9 mouse cellular contexts compared by ENCODE assay signal in the genomic region with DNA sequence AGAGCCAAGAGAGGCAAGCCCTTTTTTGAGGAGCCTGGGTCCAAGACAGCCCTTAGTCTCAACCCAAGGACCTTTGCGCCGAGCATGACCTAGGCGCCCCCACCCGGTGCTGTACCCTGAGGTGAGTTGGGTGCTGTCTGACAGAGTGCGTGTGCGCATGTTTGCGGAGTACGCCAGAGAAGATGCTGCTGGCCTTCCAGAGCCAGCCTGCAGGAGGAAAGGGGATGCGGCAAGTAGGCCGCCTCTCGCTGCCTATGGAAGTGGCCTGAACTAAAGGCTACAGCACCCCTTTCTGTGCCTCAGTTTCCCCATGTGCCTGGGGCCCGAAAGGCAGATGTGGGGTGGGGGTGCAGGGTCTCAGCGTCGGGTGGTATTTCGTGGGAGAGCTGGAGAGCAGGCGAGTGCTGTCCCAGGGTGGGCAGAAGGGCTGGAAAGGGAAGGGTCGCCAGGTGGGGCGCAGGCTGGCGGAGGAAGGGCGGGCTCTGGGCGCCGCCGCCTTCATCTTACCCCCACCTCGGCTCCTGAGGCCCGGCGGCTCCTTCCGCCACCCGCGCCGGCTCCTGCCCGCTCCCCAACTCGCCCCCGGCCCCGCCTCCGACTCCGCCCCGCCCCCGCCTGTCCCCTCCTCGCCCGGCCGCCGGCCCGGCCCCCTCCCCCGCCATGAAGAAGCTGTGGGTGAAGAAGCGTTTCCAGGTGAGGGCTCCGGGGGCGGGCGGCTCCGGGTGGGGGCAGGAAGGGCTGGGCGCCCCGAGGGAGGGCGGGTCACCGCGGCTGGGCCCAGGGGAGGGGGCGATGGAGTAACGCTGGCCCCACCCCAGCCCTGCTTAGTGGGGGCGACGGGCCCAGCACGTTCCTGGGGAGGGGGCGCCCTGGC. TPM values are rescaled to one million over a fixed set of nuclear protein-coding genes. Genes with fewer than 3 reads are reported as not detected.
DNase-seq lines count a peak whose midpoint lies in the region; ATAC-seq lines count a peak whose summit lies in the region.
"Had no signal": no experiment of that assay in that cellular context is flagged by ENCODE, and none has a peak within 500 bp of the region (broad histone marks: within the 10 kb centered on the region; RNA-seq: fewer than 3 reads in every experiment).

No protein-coding gene starts in this region.

- ATAC-seq in heart, embryonic 13.5 days (ENCODE audit: extremely low read depth, insufficient number of reproducible peaks, low FRiP score, low TSS enrichment): peak; percentile 43; the same call in 1 of the 2 replicates
- peak; percentile 63 for ATAC-seq in limb, embryonic 11.5 days (ENCODE audit: insufficient number of reproducible peaks, low FRiP score, low TSS enrichment, low read depth)
- peak; percentile 40; the same call in 1 of the 2 replicates for ATAC-seq in neural tube, embryonic 11.5 days (ENCODE audit: insufficient read depth, low FRiP score, low TSS enrichment)

- H3K4me2 ChIP-seq in heart, embryonic 13.5 days: peak overlapping the region; percentile 74
- peak overlapping the region; percentile 96 for H3K4me2 ChIP-seq in limb, embryonic 11.5 days (ENCODE audit: low read depth, severe bottlenecking)
- peak overlapping the region; percentile 91 for H3K4me2 ChIP-seq in neural tube, embryonic 11.5 days (ENCODE audit: low read depth)

- H3K27ac ChIP-seq in heart, embryonic 13.5 days (replicated peaks): peak overlapping the region; percentile 91
- no peak overlapping the region for H3K27ac ChIP-seq in limb, embryonic 11.5 days (replicated peaks; ENCODE audit: low read depth, low read length)
- H3K27ac ChIP-seq in neural tube, embryonic 11.5 days (ENCODE audit: low read depth, low read length): peak overlapping the region; percentile 49
- H3K27ac ChIP-seq: macrophage had no signal

- H3K9ac ChIP-seq in heart, embryonic 13.5 days: peak overlapping the region; percentile 95
- H3K9ac ChIP-seq in limb, embryonic 11.5 days (ENCODE audit: low read length): peak overlapping the region; percentile 82
- H3K9ac ChIP-seq in neural tube, embryonic 11.5 days (ENCODE audit: low read length): peak overlapping the region; percentile 73

- peaks cover 85% of the 10 kb centered on the region for H3K4me1 ChIP-seq in heart, embryonic 13.5 days
- peaks cover 24% of the 10 kb centered on the region for H3K4me1 ChIP-seq in limb, embryonic 11.5 days (ENCODE audit: control insufficient read depth, insufficient read depth, low read length)
- H3K4me1 ChIP-seq in neural tube, embryonic 11.5 days (ENCODE audit: control insufficient read depth, insufficient read depth, low read length): peaks cover 18% of the 10 kb centered on the region

- H3K36me3 ChIP-seq in heart, embryonic 13.5 days: peaks cover 15% of the 10 kb centered on the region
- no peaks in the 10 kb centered on the region for H3K36me3 ChIP-seq in limb, embryonic 11.5 days (ENCODE audit: control insufficient read depth, insufficient read depth, low read length)
- H3K36me3 ChIP-seq in neural tube, embryonic 11.5 days (ENCODE audit: control insufficient read depth, insufficient read depth, low read length): no peaks in the 10 kb centered on the region

- H3K9me3 ChIP-seq in heart, embryonic 13.5 days: no peaks in the 10 kb centered on the region
- H3K9me3 ChIP-seq in limb, embryonic 11.5 days (ENCODE audit: control insufficient read depth, low read length): no peaks in the 10 kb centered on the region
- H3K9me3 ChIP-seq in neural tube, embryonic 11.5 days (ENCODE audit: control insufficient read depth, low read length): no peaks in the 10 kb centered on the region

- peak overlapping the region; percentile 75 for H3K4me3 ChIP-seq in heart, embryonic 13.5 days
- H3K4me3 ChIP-seq in limb, embryonic 11.5 days (ENCODE audit: low read depth, low read length): peak overlapping the region; percentile 88
- H3K4me3 ChIP-seq in neural tube, embryonic 11.5 days (ENCODE audit: low read depth, low read length): peak overlapping the region; percentile 67

- H3K27me3 ChIP-seq in heart, embryonic 13.5 days (replicated peaks): peaks cover 39% of the 10 kb centered on the region
- H3K27me3 ChIP-seq in limb, embryonic 11.5 days (ENCODE audit: control insufficient read depth, insufficient read depth, low read length): peaks cover 2% of the 10 kb centered on the region
- H3K27me3 ChIP-seq in neural tube, embryonic 11.5 days (ENCODE audit: control insufficient read depth, insufficient read depth, low read length): peaks cover 9% of the 10 kb centered on the region

- DNase-seq in kidney, adult 18-20 months: peak; percentile 26
- DNase-seq in kidney, adult 9 months: no peak
- DNase-seq in ES-CJ7 (ENCODE audit: low read depth, low spot score): peak; percentile 79
- peak; percentile 84 to 89 for DNase-seq in cerebellum, postnatal 10 days
- peak; percentile 75 for DNase-seq in limb, embryonic 11.5 days (ENCODE audit: low spot score)
- peak; percentile 63 for DNase-seq in neural tube, embryonic 11.5 days (ENCODE audit: low spot score)
- no peak for DNase-seq in c-Kit-positive CD71-positive TER-119-positive erythroid progenitor cells, embryonic 14.5 days (ENCODE audit: low spot score)

- 5% methylated on average over 33 of the region's 60 CpGs for WGBS in heart, embryonic 13.5 days
- 5% methylated on average over 25 of the region's 60 CpGs for WGBS in limb, embryonic 11.5 days
- 3% methylated on average over 30 of the region's 60 CpGs for WGBS in neural tube, embryonic 11.5 days

RNA-seq across cellular contexts. Expression of gene Speg, which starts 6.6 kb away (rescaled TPM):
- 55.1 and 58.8 TPM in 2 replicates for polyA plus RNA-seq in heart, embryonic 13.5 days (2015; fragmentation: Nextera tagmentation; extraction: Ambion mirVana)
- 32.9 and 33.6 TPM in 2 replicates for polyA plus RNA-seq in limb, embryonic 11.5 days (2014; fragmentation: Nextera tagmentation; extraction: Ambion mirVana)
- polyA plus RNA-seq in neural tube, embryonic 11.5 days (2014; fragmentation: Nextera tagmentation; extraction: Ambion mirVana): 15.5 and 19.1 TPM in 2 replicates

RNA-seq across cellular contexts. Expression of gene Des, which starts 21.6 kb away (rescaled TPM):
- polyA plus RNA-seq in heart, embryonic 13.5 days (2015; fragmentation: Nextera tagmentation; extraction: Ambion mirVana): 393 and 426 TPM in 2 replicates
- 5.0 and 5.3 TPM in 2 replicates for polyA plus RNA-seq in limb, embryonic 11.5 days (2014; fragmentation: Nextera tagmentation; extraction: Ambion mirVana)
- polyA plus RNA-seq in neural tube, embryonic 11.5 days (2014; fragmentation: Nextera tagmentation; extraction: Ambion mirVana): 15.8 and 18.0 TPM in 2 replicates
- polyA plus RNA-seq: macrophage had no signal

RNA-seq across cellular contexts. Expression of gene Gmppa, which starts 54.0 kb away (rescaled TPM):
- polyA plus RNA-seq in heart, embryonic 13.5 days (2015; fragmentation: Nextera tagmentation; extraction: Ambion mirVana): 70.7 and 73.7 TPM in 2 replicates
- 44.9 and 49.9 TPM in 2 replicates for polyA plus RNA-seq in limb, embryonic 11.5 days (2014; fragmentation: Nextera tagmentation; extraction: Ambion mirVana)
- 62.5 and 64.2 TPM in 2 replicates for polyA plus RNA-seq in neural tube, embryonic 11.5 days (2014; fragmentation: Nextera tagmentation; extraction: Ambion mirVana)

Comparison
In these comparisons a context has a peak if more than half of its experiments do, and no peak if none do; other contexts are left out.
1. DNase-seq: peak in kidney, adult 18-20 months (single experiment), ES-CJ7 (single experiment), cerebellum, postnatal 10 days (2 of 2), limb, embryonic 11.5 days (single experiment) and neural tube, embryonic 11.5 days (single experiment); none in kidney, adult 9 months (single experiment) and c-Kit-positive CD71-positive TER-119-positive erythroid progenitor cells, embryonic 14.5 days (single experiment).
2. RNA of gene Des, which starts 21.6 kb away (polyA plus RNA-seq): 393 to 426 TPM in heart, embryonic 13.5 days; 15.8 to 18.0 TPM in neural tube, embryonic 11.5 days and 5.0 to 5.3 TPM in limb, embryonic 11.5 days; every median in the first group is over 10 times any median in the second.
3. Peak in every context shown above with its lines, with median percentiles within 50 percentile points of each other: ATAC-seq, H3K4me2 ChIP-seq, H3K4me3 ChIP-seq and H3K9ac ChIP-seq.